Mouse (Mus musculus): Measurements from ENCODE around the gene Rtn3. TPM values are rescaled to one million over a fixed set of nuclear protein-coding genes. Genes with fewer than 3 reads are reported as not detected.
"Not testable (repeated sequence)": the region's sequence is repeated elsewhere in the genome, so short reads cannot be mapped to it uniquely, and the experiment has no call there.

Rtn3 gene
- polyA plus RNA-seq, 1 experiment from 2014 or later = 380 TPM

DNA sequence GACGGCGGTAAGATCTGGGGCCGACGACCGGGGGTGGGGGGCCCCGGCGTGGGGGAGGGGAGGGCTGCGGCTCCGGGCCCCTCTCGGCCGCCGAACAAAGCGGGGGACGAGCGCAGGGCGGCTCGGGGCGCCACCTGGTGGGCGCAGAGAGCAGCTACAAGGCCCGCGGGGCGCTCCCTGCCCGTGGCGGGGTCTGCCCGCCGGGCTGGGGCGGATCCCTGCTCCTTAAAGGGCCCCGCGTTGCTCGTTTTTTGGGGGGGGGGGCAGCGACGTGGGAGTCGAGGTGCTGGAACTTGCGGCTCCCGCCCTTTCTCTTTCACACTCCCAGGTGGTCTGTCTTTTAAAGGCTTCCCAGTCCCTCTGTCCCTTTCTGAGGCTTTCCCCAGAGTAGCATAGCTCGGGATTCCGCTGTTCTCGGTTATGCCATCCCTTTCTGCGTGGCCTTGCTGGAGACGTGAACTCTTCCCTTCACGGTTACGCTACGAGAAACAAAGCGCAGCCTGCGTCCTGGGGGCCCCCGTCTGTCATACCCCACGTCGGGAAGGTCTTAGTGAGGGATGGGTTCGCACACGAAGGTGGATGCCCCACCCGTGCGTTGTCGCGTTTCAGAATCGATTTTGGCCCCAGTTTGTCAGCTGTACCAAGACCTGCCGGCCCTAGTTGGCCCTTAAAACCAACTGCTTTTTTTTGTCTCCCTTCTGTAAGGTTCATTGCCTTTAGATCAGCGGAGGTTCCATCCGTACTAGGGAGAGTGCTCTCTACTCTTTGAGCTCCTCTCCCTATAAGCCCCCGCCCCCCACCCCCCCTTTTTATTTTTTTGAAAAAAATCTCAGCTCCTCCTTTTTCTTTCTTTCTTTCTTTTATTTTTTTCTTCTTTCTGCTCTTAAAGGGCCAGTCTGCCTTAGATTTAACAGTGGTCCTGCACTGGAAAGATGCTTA, 64.9 kb downstream of the Rtn3 start:
- Histone ChIP-seq H3K27ac (peak overlapping the region; percentile 99), H3K9ac (peak overlapping the region; percentile 99), H3K4me3 (peak overlapping the region; percentile 89), H3K9me3 (replicated peaks) (0 out of 2 replicates have a peak, but pooled peaks cover 3% of the 10 kb centered on the region), H3K36me3 (peaks cover 32% of the 10 kb centered on the region), H3K4me2 (replicated peaks) (peak overlapping the region; percentile 76), H3K4me1 (peaks cover 52% of the 10 kb centered on the region), H3K27me3 (no peaks in the 10 kb centered on the region; the same call in 1 of the 2 replicates)
- WGBS = under 1% methylated on average over 58 of the region's 59 CpGs
- ATAC-seq (ENCODE audit: low FRiP score) = peak; percentile 55

DNA sequence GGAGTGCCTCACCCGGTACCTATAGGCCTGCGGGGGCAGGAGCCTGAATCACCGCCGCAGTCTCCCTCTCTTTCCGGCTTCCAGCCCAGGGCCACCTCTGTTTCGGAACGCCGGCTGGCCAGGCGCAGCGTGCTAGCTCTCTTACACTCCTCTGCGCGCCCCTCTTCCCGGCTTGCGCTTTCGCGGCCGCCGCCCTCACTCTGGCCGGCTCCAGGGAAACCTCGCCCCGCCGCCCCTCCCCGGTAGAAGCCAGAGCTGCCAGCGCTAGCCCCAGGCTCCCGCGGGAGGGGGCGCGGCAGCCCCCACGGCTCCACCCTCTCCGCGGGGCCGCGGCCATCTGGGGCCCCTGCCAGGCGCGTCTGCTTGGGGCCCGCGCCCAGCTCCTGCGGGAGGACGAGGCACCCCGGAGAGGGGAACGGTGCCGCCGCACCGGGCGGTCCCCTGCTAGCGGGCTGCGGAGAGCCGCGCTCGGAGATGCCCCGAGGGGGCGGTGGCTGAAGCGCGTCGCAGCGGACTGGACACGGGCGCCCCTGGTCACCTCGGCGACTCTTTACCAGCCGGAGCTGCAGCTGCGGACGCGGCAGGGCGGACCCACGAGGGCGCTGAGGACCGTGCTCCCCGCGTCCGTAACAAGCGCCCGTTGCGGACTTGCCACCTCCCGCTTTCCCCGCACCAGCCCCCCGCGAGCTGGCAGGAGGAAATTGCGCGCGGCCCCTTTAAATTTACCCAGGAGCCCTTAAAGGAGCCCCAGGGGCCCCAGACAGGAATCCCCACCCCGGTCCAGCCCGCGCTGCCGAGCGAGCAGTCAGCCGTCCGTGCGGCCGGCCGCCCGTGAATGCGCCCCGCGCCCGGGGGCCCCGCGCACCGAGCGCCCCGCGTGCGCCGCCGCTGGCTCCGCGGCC, 66.0 kb downstream of the Rtn3 start, which contains the start of gene 2700081O15Rik:
Gene 2700081O15Rik, plus strand, starts transcription at position 792 of the 902 bp plus-strand sequence.
- under 1% methylated on average over 100 of the region's 107 CpGs for WGBS
- H3K27ac ChIP-seq = peak within 1 kb of the TSS; percentile 99

DNA sequence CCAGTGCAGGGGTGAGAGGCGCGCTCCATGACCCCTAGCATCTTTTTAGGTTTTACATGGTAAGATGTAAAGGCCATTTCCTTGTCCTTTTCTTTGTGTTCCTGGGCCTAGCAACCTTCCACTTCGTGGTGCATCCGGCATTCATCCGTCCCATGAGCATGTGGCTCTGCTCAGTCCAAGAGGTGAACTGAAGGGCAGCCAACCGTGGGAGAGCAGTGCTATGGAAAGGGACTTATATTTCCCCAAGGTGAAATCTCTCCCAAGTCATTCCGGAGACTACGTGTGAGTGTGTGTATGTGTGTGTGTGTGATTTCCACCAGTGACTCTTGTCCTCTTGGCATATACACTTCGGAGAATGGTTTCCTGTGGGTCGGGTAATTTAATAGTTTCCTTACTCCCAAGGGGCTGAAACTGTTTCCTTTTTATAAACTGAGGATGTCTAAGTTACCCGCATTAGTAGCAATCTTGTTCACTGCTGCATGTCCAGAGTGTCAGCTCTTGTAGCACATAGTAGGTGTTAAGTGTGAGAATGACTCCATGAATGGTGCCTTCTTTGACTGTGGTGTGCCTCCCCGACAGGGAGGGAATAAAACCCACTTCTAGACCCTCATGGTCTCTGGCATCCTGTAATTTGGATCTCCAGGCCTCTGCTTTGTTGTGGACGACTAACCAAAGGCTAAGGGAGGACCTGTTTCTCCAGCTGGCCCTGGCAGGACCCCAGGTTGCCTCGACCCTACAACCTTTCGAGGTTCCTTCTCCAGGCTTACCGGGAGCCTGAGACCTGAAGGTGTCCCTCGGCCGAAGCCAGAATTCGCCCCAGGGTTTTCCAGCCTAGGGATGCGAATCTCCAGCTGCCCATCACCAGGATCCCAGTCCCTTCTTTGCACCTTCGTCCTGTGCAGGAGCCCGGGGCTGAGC, 66.9 kb downstream of the Rtn3 start:
- peak overlapping the region; percentile 76 for H3K4me2 ChIP-seq (replicated peaks)
- H3K27ac ChIP-seq = peak overlapping the region; percentile 99
- 0 out of 2 replicates have a peak, but pooled peaks cover 3% of the 10 kb centered on the region for H3K9me3 ChIP-seq (replicated peaks)
- peaks cover 13% of the 10 kb centered on the region for H3K36me3 ChIP-seq
- no peak for ATAC-seq (ENCODE audit: low FRiP score)
- H3K27me3 ChIP-seq = no peaks in the 10 kb centered on the region; the same call in 1 of the 2 replicates
- WGBS = 26% methylated on average over 22 of the region's 22 CpGs
- H3K4me1 ChIP-seq = peaks cover 32% of the 10 kb centered on the region
- H3K9ac ChIP-seq = peak overlapping the region; percentile 99
- H3K4me3 ChIP-seq = peak overlapping the region; percentile 89

More for the DNA sequence above, 66.0 kb downstream of the Rtn3 start, which contains the start of gene 2700081O15Rik:
- H3K9me3 ChIP-seq (replicated peaks) = 0 out of 2 replicates have a peak, but pooled peaks cover 3% of the 10 kb centered on the region
- no peaks in the 10 kb centered on the region; the same call in 1 of the 2 replicates for H3K27me3 ChIP-seq
- peak within 1 kb of the TSS; percentile 76 for H3K4me2 ChIP-seq (replicated peaks)
- peaks cover 21% of the 10 kb centered on the region for H3K36me3 ChIP-seq
- peak within 1 kb of the TSS; percentile 99 for H3K9ac ChIP-seq
- peak; percentile 64 for ATAC-seq (ENCODE audit: low FRiP score)
- H3K4me1 ChIP-seq = peaks cover 42% of the 10 kb centered on the region
- H3K4me3 ChIP-seq = peak within 1 kb of the TSS; percentile 89

DNA sequence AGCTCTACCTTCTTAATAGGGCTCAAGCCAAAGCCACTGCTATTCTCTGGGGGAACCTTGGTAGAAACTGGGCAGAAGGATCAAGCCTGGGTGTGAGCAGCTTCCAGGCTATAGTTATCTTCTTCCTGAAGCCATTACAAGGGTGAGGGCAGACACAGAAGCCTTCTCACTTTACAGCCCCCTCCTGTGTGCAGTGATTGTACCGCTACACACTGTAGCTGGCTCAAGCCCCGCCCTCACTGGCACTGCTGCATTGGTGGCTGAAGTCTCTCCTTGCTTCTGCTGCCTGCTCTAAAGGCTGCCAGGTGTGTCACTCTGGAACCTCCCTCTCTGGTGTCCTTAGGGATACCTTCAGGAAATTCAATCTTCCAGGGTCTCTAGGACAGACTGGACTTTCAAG, 70.7 kb downstream of the Rtn3 start:
- no peak overlapping the region for H3K4me3 ChIP-seq
- no peak overlapping the region for H3K9ac ChIP-seq
- WGBS = 62% methylated on average over 2 of the region's 2 CpGs
- H3K9me3 ChIP-seq (replicated peaks) = 0 out of 2 replicates have a peak, but pooled peaks cover 3% of the 10 kb centered on the region
- H3K36me3 ChIP-seq = no peaks in the 10 kb centered on the region
- H3K4me1 ChIP-seq = peaks cover 10% of the 10 kb centered on the region
- no peaks in the 10 kb centered on the region; the same call in 1 of the 2 replicates for H3K27me3 ChIP-seq
- H3K4me2 ChIP-seq (replicated peaks) = no peak overlapping the region
- no peak overlapping the region for H3K27ac ChIP-seq
- no peak for ATAC-seq (ENCODE audit: low FRiP score)

DNA sequence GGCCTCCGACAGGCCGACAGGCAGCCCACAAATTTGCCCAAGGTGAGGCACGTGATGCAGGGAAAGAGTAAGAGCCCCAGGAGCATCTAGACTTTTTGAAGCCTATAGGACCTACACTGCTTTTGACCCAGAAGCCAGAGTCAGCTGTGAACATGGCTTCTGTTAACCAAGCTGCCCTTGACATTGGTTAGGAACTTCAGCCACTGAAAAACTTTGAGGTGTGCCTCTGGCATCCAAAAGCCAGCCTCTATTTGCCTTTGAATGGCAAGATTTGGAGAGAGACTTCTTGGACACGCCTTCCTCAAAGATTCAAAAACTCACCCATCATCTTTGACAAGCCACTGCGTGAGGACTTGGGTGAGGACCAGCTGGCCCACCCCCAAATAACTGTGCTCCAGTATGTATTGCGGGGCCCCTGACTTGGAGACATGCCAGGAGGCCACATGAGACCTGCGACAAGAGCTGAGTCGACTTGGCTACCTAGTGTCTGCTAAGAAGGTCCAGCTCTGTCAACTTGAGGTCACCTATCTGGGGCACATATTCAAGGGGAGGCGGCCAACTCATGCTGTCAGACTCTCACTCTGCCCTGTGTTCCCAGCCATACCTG, 78.4 kb downstream of the Rtn3 start:
- Histone ChIP-seq H3K4me3 (no peak overlapping the region), H3K4me2 (replicated peaks) (no peak overlapping the region), H3K4me1 (no peaks in the 10 kb centered on the region), H3K27ac (no peak overlapping the region), H3K27me3 (no peaks in the 10 kb centered on the region), H3K36me3 (no peaks in the 10 kb centered on the region), H3K9ac (no peak overlapping the region), H3K9me3 (replicated peaks) (no peaks in the 10 kb centered on the region)
- no peak for ATAC-seq (ENCODE audit: low FRiP score)
- WGBS = 78% methylated on average over 9 of the region's 9 CpGs

DNA sequence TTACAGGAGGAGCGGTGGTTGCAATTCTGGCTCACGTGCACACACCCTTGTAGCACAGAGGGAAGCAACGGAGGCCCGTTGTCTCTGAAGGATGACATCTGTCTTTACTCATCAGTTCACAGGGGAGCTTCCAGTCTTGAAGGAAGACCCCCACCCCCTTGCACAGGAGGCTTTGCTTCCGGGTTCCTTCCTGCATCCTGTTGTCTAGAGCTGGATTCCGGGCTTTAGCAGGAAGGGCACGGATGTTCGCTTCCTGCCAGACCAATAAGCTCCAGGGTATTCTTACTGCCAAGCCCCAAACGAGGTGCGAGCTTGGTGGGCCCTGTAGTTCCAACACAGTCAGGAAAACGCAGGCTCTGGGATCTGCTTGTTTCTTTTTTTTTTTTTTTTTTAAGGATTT, 82.4 kb downstream of the Rtn3 start:
- no peak overlapping the region for H3K4me2 ChIP-seq (replicated peaks)
- no peak overlapping the region for H3K9ac ChIP-seq
- H3K4me1 ChIP-seq = no peaks in the 10 kb centered on the region
- H3K27ac ChIP-seq = no peak overlapping the region
- WGBS = 85% methylated on average over 11 of the region's 11 CpGs
- no peaks in the 10 kb centered on the region for H3K36me3 ChIP-seq
- no peak for ATAC-seq (ENCODE audit: low FRiP score)
- H3K4me3 ChIP-seq = no peak overlapping the region
- no peaks in the 10 kb centered on the region for H3K9me3 ChIP-seq (replicated peaks)
- no peaks in the 10 kb centered on the region; the same call in 1 of the 2 replicates for H3K27me3 ChIP-seq

DNA sequence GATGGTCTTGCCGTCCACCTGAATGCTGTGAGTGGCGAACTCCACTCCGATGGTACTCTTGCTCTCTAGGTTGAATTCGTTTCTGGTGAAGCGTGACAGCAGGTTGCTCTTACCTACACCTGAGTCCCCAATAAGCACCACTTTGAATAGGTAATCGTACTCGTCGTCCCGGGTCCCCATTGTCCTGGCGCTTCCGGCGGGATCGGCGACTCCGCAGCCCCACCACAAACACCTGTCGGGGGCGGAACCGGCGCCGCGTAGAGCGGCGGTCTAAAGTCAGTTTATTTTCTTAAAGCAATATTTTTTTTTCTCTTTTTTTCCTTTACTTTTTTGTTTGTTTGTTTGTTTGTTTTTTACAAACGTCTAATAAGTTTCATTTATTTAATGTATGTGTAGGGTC, 84.2 kb downstream of the Rtn3 start:
- 36% methylated on average over 24 of the region's 24 CpGs for WGBS
- not testable (repeated sequence) for H3K4me2 ChIP-seq (replicated peaks); ATAC-seq (ENCODE audit: low FRiP score); H3K9me3 ChIP-seq (replicated peaks); H3K4me1 ChIP-seq; H3K4me3 ChIP-seq; H3K36me3 ChIP-seq; H3K9ac ChIP-seq; H3K27ac ChIP-seq; H3K27me3 ChIP-seq

DNA sequence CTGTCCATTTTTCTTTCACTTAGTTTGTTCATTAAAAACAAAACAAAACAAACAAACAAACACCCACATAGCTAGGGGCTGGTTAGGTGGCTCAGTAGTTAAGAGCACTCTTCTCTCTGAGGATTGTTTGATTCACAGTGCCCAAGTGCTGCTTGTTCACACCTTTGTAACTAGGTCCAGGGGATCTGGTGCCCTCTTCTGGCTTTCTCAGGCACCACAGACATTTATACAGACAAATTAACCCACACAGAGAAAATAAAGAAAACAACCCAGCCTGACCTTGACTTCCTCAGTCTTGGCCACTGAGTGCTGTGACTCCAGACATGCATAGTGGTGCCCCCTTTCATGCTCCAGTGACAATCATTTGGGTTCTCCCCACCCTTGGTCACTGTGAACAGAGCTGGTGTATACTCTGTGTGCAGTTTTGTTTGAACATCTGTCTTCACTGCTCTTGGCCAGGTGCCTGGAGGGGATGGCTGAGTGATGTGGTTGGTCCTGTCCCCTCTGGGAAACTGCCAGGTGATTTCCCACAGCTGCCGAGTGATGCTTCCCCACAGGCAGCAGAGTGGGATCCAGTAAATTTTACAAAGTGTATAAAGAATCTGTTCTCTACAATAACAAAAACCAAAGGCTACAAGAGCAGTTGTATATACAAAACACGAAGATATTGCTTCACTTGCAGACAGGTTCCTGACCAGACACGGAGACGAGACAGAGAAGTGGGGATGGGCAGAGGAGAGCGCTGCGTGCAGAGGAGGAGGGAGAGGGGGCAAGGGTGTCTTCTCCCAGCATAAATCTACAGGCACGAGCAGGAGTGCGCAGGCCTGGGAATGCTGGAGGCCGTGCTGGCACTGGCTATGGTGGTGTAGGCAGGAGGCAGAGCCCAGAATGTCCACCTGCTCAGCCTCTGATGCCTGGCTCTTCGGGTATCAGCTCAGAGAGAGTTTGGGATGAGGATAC, 85.9 kb downstream of the Rtn3 start:
- H3K36me3 ChIP-seq; H3K4me1 ChIP-seq; H3K4me3 ChIP-seq; H3K9ac ChIP-seq; ATAC-seq (ENCODE audit: low FRiP score); H3K27me3 ChIP-seq; H3K4me2 ChIP-seq (replicated peaks); H3K9me3 ChIP-seq (replicated peaks); H3K27ac ChIP-seq: not testable (repeated sequence)
- WGBS = 82% methylated on average over 9 of the region's 10 CpGs

DNA sequence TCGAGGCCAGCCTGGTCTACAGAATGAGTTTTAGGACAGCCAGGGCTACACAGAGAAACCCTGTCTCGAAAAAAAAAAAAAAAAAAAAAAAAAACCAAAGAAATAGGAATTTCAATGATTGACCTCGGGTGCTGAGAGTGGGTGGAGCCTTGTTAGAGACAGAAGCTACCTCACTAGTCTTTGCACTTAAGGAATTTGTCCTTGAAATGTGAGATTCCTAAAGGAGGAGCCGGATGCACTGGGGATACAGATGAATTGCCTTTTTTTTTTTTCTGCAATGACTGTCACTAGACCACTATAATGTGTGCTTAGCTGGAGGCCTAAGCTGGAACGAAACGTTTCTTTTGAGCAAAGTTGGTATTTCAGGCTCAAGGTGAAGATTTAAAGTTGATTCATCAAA, 94.6 kb downstream of the Rtn3 start:
- no peak overlapping the region for H3K4me3 ChIP-seq

DNA sequence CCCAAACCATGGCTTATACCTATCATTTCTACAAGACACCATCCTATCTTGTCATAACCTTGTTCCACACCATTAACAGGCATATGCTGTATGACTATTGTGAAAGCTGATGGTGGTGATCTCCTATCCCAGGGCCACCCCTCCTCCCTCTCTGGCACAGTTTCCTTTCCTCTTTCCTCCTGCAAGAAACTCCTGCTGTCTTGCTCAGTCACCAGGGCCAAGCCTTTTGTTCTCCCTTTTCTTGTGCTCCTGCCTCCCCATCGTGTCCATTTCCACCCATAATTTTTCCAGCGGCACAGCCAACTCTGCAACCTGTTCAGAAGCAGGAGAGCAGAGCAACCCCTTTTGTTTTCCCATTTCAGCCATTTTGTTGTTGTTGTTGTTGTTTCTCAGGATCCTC, 97.0 kb downstream of the Rtn3 start:
- H3K4me2 ChIP-seq (replicated peaks) = no peak overlapping the region
- WGBS = 52% methylated on average over 2 of the region's 2 CpGs
- H3K9ac ChIP-seq = no peak overlapping the region
- peaks cover 22% of the 10 kb centered on the region for H3K4me1 ChIP-seq
- no peaks in the 10 kb centered on the region for H3K27me3 ChIP-seq
- peaks cover 11% of the 10 kb centered on the region; the same call in 1 of the 2 replicates for H3K9me3 ChIP-seq (replicated peaks)
- no peak overlapping the region for H3K4me3 ChIP-seq
- ATAC-seq (ENCODE audit: low FRiP score) = no peak
- no peak overlapping the region for H3K27ac ChIP-seq
- H3K36me3 ChIP-seq = no peaks in the 10 kb centered on the region; the same call in 1 of the 2 replicates

More for the DNA sequence above, 94.6 kb downstream of the Rtn3 start:
- H3K27ac ChIP-seq = no peak overlapping the region
- no peak overlapping the region for H3K4me2 ChIP-seq (replicated peaks)
- ATAC-seq (ENCODE audit: low FRiP score) = no peak
- H3K9me3 ChIP-seq (replicated peaks) = peaks cover 14% of the 10 kb centered on the region; the same call in 1 of the 2 replicates
- H3K4me1 ChIP-seq = peaks cover 11% of the 10 kb centered on the region
- H3K36me3 ChIP-seq = no peaks in the 10 kb centered on the region; the same call in 1 of the 2 replicates
- WGBS = 88% methylated on average over 6 of the region's 6 CpGs
- no peak overlapping the region for H3K9ac ChIP-seq
- H3K27me3 ChIP-seq = no peaks in the 10 kb centered on the region

Measured in hindbrain, embryonic 12.5 days (tissue).